Mouse (Mus musculus): Measurements from ENCODE around the gene Creg1.

DNA sequence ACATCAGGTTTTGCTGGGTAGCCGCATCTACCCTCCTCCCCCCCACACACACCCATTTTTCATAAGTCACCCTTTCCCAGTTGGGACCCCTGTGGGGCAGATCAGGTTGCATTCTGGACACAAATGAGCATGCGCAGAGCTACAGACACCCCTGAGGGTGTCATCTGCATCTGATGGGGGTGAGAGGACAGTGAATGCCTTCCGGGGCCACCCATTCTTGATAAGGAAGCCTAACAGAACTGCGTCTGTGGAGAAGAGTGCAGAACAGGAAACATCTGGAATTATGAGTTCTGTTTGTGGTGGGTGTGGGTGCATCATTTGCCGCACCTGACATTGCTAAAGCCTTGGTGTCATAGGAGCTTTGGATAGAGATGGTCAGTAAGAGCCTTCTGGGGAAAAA, 47.6 kb downstream of the Creg1 start:
- no peak for TF ChIP-seq EP300 (IDR thresholded peaks at IDR 0.05; ENCODE audit: low read depth)
- no peak for TF ChIP-seq CTCF (IDR thresholded peaks at IDR 0.05; ENCODE audit: low read depth)
